22 mouse cellular contexts compared by ENCODE assay signal in the genomic region with DNA sequence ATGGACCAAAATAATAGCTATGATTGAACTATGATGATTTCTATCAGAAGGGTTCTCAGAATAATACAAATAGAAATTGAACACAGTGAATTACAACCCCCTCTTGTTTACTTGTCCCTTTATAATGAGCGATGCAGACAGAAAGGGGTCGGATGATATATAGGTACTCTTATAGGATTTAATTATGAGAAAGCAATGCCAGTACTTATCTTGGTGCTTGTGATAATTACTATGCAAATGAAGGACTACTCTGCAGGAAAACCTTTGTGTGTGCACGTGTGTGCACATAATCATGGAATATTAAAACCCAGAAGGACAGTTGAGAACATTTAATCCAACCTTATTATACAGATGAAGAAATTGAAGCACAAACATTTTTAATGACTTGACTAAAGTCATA. TPM values are rescaled to one million over a fixed set of nuclear protein-coding genes. Genes with fewer than 3 reads are reported as not detected.
"Had no signal": no experiment of that assay in that cellular context is flagged by ENCODE, and none has a peak within 500 bp of the region (broad histone marks: within the 10 kb centered on the region; RNA-seq: fewer than 3 reads in every experiment).

No protein-coding gene starts in this region.

- H3K9me3 ChIP-seq: kidney, embryonic 15.5 days; liver, embryonic 13.5 days had no signal

- H3K4me1 ChIP-seq: kidney, embryonic 15.5 days; liver, embryonic 13.5 days had no signal

- H3K9ac ChIP-seq: kidney, embryonic 15.5 days; liver, embryonic 13.5 days had no signal

- H3K36me3 ChIP-seq: kidney, embryonic 15.5 days; liver, embryonic 13.5 days had no signal

- H3K4me2 ChIP-seq: kidney, embryonic 15.5 days; liver, embryonic 13.5 days; midbrain, embryonic 11.5 days had no signal

- DNase-seq: kidney, postnatal 10 days; kidney, postnatal 36 days; layer of hippocampus, postnatal 36 days; liver, embryonic 13.5 days; lung, adult 2 months; lung, postnatal 14 days; lung, postnatal 4 days; midbrain, embryonic 14.5 days; thymus, adult 18-20 months; thymus, postnatal 36 days had no signal

- H3K27ac ChIP-seq: kidney, embryonic 15.5 days; left cerebral cortex, adult 2 months; liver, embryonic 13.5 days had no signal

- H3K4me3 ChIP-seq: kidney, embryonic 15.5 days; left cerebral cortex, adult 2 months; liver, embryonic 13.5 days had no signal

- H3K27me3 ChIP-seq: kidney, embryonic 15.5 days; liver, embryonic 13.5 days had no signal

RNA-seq across cellular contexts. Expression of gene Gm45194, which starts 35.3 kb away (rescaled TPM):
- total RNA-seq: layer of hippocampus, adult 8-10 months; layer of hippocampus, postnatal 36 days; left cerebral cortex, adult 2 months; left cerebral cortex, postnatal 10 days; left cerebral cortex, postnatal 36 days; liver, adult 2 months; megakaryocyte progenitor cell, adult 5-6 weeks; megakaryocyte-erythroid progenitor cell, adult 5-6 weeks had no signal
- polyA plus RNA-seq: liver, adult 2 months; liver, embryonic 13.5 days; lung, adult 2 months; small intestine, adult 2 months; spleen, adult 2 months; urinary bladder, adult 2 months had no signal
